Mouse (Mus musculus): ENCODE measurements at regions not wholly inside any gene's neighbourhood (a gene's known extent, or its start where the extent isn't known, plus 50 kb on each side); places are given as distances from the start of the nearest gene placed in this dataset.

DNA sequence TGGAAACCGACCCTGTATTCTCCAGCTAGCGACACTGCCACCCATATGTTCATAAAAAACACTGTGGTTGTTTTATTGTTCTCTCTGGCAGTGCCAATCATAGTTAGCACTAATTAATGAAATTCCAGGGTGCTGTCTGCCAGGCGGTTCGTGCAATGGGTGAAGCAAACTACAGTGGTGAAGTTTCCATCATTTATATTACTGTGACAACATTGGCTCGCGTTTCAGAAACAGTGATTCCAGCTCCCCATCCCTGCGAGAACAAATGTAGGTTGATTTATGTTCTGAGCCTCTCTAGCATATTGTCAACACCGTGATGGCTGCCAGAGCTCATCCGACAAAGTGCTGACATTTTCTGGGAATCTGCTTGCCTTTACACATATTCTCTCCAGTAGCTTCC, 480.7 kb upstream of the Igfbp7 start:
- TF ChIP-seq EP300 (IDR thresholded peaks at IDR 0.05; ENCODE audit: insufficient read depth, low read depth, low read length) (no peak), CTCF (IDR thresholded peaks at IDR 0.05) (no peak), POLR2A (IDR thresholded peaks at IDR 0.05; ENCODE audit: insufficient read depth, low read depth, low read length) (no peak)
- Histone ChIP-seq H3K27me3 (ENCODE audit: control insufficient read depth, insufficient read depth, low read length) (no peaks in the 10 kb centered on the region), H3K4me1 (ENCODE audit: control insufficient read depth, insufficient read depth, low read length) (no peaks in the 10 kb centered on the region), H3K9ac (ENCODE audit: low read depth, low read length) (no peak overlapping the region), H3K36me3 (ENCODE audit: control insufficient read depth, insufficient read depth, low read length) (no peaks in the 10 kb centered on the region), H3K4me3 (no peak overlapping the region), H3K27ac (no peak overlapping the region), H3K79me2 (replicated peaks; ENCODE audit: control insufficient read depth, insufficient read depth, low read length) (no peaks in the 10 kb centered on the region)
- intact Hi-C loops (cut with DNase I) = no loop called here
- 71% methylated on average over 9 of the region's 9 CpGs for WGBS
- no peak for DNase-seq

DNA sequence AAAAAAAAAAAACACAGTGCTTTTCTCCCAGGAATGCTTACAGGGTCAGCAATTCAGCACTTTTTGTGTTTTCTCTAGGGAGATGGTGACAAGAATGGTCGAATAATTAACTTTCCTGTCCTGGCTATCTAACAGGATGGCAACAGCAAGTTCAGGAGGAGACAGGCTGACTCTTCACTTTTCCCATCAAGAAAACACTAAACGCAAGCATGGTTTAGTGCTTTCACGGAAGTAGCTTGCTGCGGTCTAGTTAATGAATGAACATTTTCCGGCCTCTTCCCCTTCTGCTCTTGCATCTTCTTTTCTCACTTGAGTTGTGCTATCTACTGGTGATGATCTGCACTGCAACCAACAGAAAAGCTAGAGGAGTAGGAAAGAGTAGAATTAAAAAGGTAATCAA, 463.6 kb upstream of the Igfbp7 start:
- no peak for DNase-seq
- no peak overlapping the region for H3K27ac ChIP-seq
- H3K4me3 ChIP-seq = no peak overlapping the region
- no peaks in the 10 kb centered on the region for H3K27me3 ChIP-seq (ENCODE audit: control insufficient read depth, insufficient read depth, low read length)
- 74% methylated on average over 5 of the region's 5 CpGs for WGBS
- TF ChIP-seq EP300 (IDR thresholded peaks at IDR 0.05; ENCODE audit: insufficient read depth, low read depth, low read length) = no peak
- no peak for TF ChIP-seq POLR2A (IDR thresholded peaks at IDR 0.05; ENCODE audit: insufficient read depth, low read depth, low read length)
- no peak for TF ChIP-seq CTCF (IDR thresholded peaks at IDR 0.05)
- no peaks in the 10 kb centered on the region for H3K79me2 ChIP-seq (replicated peaks; ENCODE audit: control insufficient read depth, insufficient read depth, low read length)
- intact Hi-C loops (cut with DNase I) = no loop called here
- no peaks in the 10 kb centered on the region for H3K36me3 ChIP-seq (ENCODE audit: control insufficient read depth, insufficient read depth, low read length)
- H3K9ac ChIP-seq (ENCODE audit: low read depth, low read length) = no peak overlapping the region
- H3K4me1 ChIP-seq (ENCODE audit: control insufficient read depth, insufficient read depth, low read length) = no peaks in the 10 kb centered on the region

DNA sequence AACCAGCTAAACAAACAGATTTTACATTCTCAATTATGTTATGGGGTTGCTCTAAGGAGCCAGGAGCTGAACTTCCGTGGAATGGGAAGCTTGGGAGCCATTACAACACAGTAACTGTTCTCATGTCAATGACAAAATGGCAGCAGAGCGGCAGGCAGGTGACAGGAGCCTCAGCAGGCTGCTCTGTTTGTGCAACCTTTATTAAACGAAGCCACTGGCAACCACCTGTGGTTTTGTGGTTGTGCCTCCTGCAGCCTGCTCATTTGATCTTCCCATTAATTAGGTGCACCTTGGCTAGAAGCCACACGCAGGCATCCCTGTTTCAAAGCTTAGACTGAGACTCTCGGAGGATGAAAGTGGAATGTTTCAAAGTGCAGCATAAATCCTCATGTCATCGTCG, 457.5 kb upstream of the Igfbp7 start:
- TF ChIP-seq POLR2A (IDR thresholded peaks at IDR 0.05; ENCODE audit: insufficient read depth, low read depth, low read length) = no peak
- no peak for TF ChIP-seq EP300 (IDR thresholded peaks at IDR 0.05; ENCODE audit: insufficient read depth, low read depth, low read length)
- TF ChIP-seq CTCF (IDR thresholded peaks at IDR 0.05) = no peak
- 76% methylated on average over 7 of the region's 7 CpGs for WGBS
- Histone ChIP-seq H3K4me1 (ENCODE audit: control insufficient read depth, insufficient read depth, low read length) (no peaks in the 10 kb centered on the region), H3K79me2 (replicated peaks; ENCODE audit: control insufficient read depth, insufficient read depth, low read length) (no peaks in the 10 kb centered on the region), H3K4me3 (no peak overlapping the region), H3K27me3 (ENCODE audit: control insufficient read depth, insufficient read depth, low read length) (no peaks in the 10 kb centered on the region), H3K36me3 (ENCODE audit: control insufficient read depth, insufficient read depth, low read length) (no peaks in the 10 kb centered on the region), H3K27ac (no peak overlapping the region), H3K9ac (ENCODE audit: low read depth, low read length) (no peak overlapping the region)
- intact Hi-C loops (cut with DNase I) = no loop called here
- no peak for DNase-seq

DNA sequence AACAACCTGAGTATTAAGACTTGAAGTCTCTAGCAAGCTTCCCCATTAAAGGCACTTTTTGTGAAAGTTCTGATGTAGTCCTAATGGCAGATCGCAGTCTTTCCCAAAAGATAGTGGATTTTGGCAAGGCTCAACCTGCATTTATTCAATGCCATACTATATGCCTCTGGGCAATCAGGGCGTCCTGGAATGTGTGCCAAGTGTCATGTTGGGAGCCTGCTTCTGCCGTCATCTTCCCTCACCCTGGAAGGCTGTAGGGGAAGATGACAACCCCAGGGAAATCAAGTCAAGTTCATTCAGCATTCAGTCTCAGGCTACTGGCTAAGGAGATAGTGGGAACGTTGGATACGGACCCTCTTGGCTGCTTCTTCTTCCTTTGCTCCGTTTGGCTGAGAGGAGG, 447.4 kb upstream of the Igfbp7 start:
- no peak overlapping the region for H3K9ac ChIP-seq (ENCODE audit: low read depth, low read length)
- DNase-seq = no peak
- TF ChIP-seq EP300 (IDR thresholded peaks at IDR 0.05; ENCODE audit: insufficient read depth, low read depth, low read length) (no peak), CTCF (IDR thresholded peaks at IDR 0.05) (no peak), POLR2A (IDR thresholded peaks at IDR 0.05; ENCODE audit: insufficient read depth, low read depth, low read length) (no peak)
- H3K36me3 ChIP-seq (ENCODE audit: control insufficient read depth, insufficient read depth, low read length) = no peaks in the 10 kb centered on the region
- H3K79me2 ChIP-seq (replicated peaks; ENCODE audit: control insufficient read depth, insufficient read depth, low read length) = no peaks in the 10 kb centered on the region
- intact Hi-C loops (cut with DNase I) = no loop called here
- WGBS = 64% methylated on average over 6 of the region's 6 CpGs
- H3K27ac ChIP-seq = no peak overlapping the region
- no peak overlapping the region for H3K4me3 ChIP-seq
- no peaks in the 10 kb centered on the region for H3K4me1 ChIP-seq (ENCODE audit: control insufficient read depth, insufficient read depth, low read length)
- no peaks in the 10 kb centered on the region for H3K27me3 ChIP-seq (ENCODE audit: control insufficient read depth, insufficient read depth, low read length)

DNA sequence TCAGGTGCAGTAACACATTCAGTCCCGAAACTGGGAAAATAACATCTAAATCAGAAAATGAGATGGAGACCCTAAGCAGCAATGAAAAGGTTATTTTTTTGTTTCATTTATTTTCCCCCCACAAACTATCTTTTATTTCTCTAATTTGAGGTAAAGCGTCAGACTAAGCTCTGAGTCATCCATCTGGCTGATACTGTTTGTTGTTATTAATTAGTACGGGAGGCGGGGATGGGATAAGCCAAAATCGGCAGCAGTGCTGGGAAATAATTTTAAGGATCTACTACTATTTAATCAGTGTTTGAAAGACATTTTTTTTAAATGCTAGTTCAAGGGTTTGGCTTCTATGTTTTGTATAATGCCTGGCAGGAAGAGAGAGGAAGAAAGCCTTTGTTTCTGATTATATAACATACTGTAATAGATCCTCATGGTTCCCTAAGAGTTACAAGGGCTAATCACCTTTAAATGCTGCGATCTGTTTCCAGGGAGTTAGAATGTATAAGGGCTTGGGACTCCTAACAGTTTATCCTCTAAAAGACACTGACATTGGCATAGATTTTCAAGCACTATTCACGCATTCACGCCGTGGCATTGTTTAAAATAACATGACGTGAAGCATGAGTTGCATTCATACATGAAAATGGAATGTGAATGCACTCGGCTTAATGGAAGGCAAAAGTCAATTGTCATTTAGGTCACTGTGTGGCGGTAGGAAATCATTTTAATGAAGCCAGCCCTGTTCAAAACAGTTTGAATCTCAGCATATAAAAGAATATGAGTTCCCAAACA, 446.4 kb upstream of the Igfbp7 start:
- DNase-seq = no peak
- no peaks in the 10 kb centered on the region for H3K27me3 ChIP-seq (ENCODE audit: control insufficient read depth, insufficient read depth, low read length)
- WGBS = 77% methylated on average over 12 of the region's 12 CpGs
- no peaks in the 10 kb centered on the region for H3K79me2 ChIP-seq (replicated peaks; ENCODE audit: control insufficient read depth, insufficient read depth, low read length)
- no peaks in the 10 kb centered on the region for H3K4me1 ChIP-seq (ENCODE audit: control insufficient read depth, insufficient read depth, low read length)
- intact Hi-C loops (cut with DNase I) = no loop called here
- H3K36me3 ChIP-seq (ENCODE audit: control insufficient read depth, insufficient read depth, low read length) = no peaks in the 10 kb centered on the region
- no peak for TF ChIP-seq EP300 (IDR thresholded peaks at IDR 0.05; ENCODE audit: insufficient read depth, low read depth, low read length)
- TF ChIP-seq POLR2A (IDR thresholded peaks at IDR 0.05; ENCODE audit: insufficient read depth, low read depth, low read length) = no peak
- TF ChIP-seq CTCF (IDR thresholded peaks at IDR 0.05) = no peak
- H3K9ac ChIP-seq (ENCODE audit: low read depth, low read length) = no peak overlapping the region
- no peak overlapping the region for H3K27ac ChIP-seq
- H3K4me3 ChIP-seq = no peak overlapping the region

DNA sequence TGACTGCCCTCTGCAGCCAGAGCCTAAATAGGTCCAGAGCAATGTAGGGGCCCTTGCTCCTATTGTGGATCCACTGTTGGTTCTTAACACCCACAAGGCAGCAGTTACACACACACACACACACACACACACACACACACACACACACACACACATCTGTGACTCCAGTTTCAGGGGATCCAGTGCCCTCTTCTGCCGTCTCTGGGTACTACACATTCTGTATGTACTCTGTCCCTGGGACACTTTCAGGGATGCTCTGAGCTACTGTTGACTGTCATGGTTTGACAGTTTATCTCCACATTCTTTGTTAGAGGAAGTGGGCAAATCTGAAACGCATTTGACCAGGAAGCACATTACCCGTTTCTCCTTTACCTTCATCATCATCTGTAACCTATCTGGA, 443.8 kb upstream of the Igfbp7 start:
- no peak overlapping the region for H3K27ac ChIP-seq
- no peak overlapping the region for H3K9ac ChIP-seq (ENCODE audit: low read depth, low read length)
- no peaks in the 10 kb centered on the region for H3K36me3 ChIP-seq (ENCODE audit: control insufficient read depth, insufficient read depth, low read length)
- WGBS = 74% methylated on average over 3 of the region's 3 CpGs
- intact Hi-C loops (cut with DNase I) = no loop called here
- H3K79me2 ChIP-seq (replicated peaks; ENCODE audit: control insufficient read depth, insufficient read depth, low read length) = no peaks in the 10 kb centered on the region
- no peak overlapping the region for H3K4me3 ChIP-seq
- no peak for DNase-seq
- H3K27me3 ChIP-seq (ENCODE audit: control insufficient read depth, insufficient read depth, low read length) = no peaks in the 10 kb centered on the region
- no peak for TF ChIP-seq EP300 (IDR thresholded peaks at IDR 0.05; ENCODE audit: insufficient read depth, low read depth, low read length)
- no peak for TF ChIP-seq CTCF (IDR thresholded peaks at IDR 0.05)
- no peak for TF ChIP-seq POLR2A (IDR thresholded peaks at IDR 0.05; ENCODE audit: insufficient read depth, low read depth, low read length)
- no peaks in the 10 kb centered on the region for H3K4me1 ChIP-seq (ENCODE audit: control insufficient read depth, insufficient read depth, low read length)

Data from heart, adult 2 months (tissue).